Mouse (Mus musculus): ENCODE measurements around the gene Col7a1. TPM values are rescaled to one million over a fixed set of nuclear protein-coding genes. Genes with fewer than 3 reads are reported as not detected.

Col7a1 gene
- polyA plus RNA-seq, 1 experiment, result 8.4 TPM

DNA sequence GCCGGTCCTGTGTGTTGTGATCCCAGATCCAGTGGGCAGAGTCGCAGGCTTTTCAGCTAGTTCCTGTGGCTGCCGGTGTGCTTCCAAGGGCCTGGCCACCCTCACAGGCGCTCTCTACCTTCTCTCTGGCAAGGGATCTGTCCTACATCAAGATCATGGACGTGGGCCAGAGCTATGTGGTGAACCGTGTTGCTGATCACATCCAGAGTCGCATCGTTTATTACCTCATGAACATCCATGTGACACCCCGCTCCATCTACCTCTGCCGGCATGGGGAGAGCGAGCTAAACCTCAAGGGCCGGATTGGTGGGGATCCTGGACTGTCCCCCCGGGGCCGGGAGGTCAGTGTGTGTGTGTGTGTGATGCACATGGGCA, 56.9 kb downstream of the Col7a1 start:
- Histone ChIP-seq H3K79me2 (ENCODE audit: control insufficient read depth, insufficient read depth) (no peaks in the 10 kb centered on the region), H3ac (ENCODE audit: control insufficient read depth, insufficient read length) (no peak overlapping the region), H3K27me3 (ENCODE audit: control insufficient read depth, insufficient read depth, insufficient read length) (no peaks in the 10 kb centered on the region), H3K4me2 (ENCODE audit: low read depth) (no peak overlapping the region), H3K4me3 (no peak overlapping the region), H3K36me3 (ENCODE audit: control insufficient read depth, insufficient read depth) (no peaks in the 10 kb centered on the region)
- TF ChIP-seq TCF12 (IDR thresholded peaks at IDR 0.05; ENCODE audit: insufficient read depth, poor library complexity, severe bottlenecking), result no peak
- no peak for TF ChIP-seq REST (IDR thresholded peaks at IDR 0.05; ENCODE audit: insufficient read depth, insufficient read length)
- no peak for TF ChIP-seq MAX (IDR thresholded peaks at IDR 0.05; ENCODE audit: low read depth)
- TF ChIP-seq TCF3 (IDR thresholded peaks at IDR 0.05; ENCODE audit: insufficient read length, low read depth), result no peak

DNA sequence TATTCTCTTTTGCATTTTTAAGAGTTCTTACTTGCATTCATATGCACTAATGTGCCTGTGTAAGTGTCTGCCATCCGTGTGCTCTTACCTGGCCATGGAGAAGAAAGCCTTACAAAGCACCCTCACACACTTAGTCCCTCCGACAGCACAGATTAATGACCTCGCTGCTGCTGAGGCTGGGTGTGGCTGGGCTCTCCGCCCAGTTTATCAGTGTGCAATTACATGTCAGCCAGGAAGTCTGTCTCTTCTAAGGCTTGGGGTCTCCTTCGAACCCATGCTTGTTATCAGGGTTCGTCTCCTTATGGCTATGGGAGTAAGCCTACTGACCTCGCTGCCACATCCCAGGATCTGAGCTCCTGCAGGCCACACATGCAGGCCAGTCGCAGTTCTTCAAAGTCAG, 62.0 kb downstream of the Col7a1 start:
- TF ChIP-seq MAX (IDR thresholded peaks at IDR 0.05; ENCODE audit: low read depth) (no peak), POLR2A (IDR thresholded peaks at IDR 0.05; ENCODE audit: insufficient read length, low read depth) (no peak), MYOD1 (IDR thresholded peaks at IDR 0.05; ENCODE audit: control insufficient read depth in 1 of 3, insufficient read length in 2 of 3, low read depth in 2 of 3) (no peak), USF1 (IDR thresholded peaks at IDR 0.05; ENCODE audit: low read depth) (no peak), CEBPB (IDR thresholded peaks at IDR 0.05; ENCODE audit: insufficient read depth, poor library complexity, severe bottlenecking) (no peak), MYOG (IDR thresholded peaks at IDR 0.05; ENCODE audit: control insufficient read depth in 1 of 3, insufficient read depth in 1 of 3, insufficient read length in 2 of 3, low read depth in 2 of 3) (no peak), TCF12 (IDR thresholded peaks at IDR 0.05; ENCODE audit: insufficient read depth, poor library complexity, severe bottlenecking) (no peak), REST (IDR thresholded peaks at IDR 0.05; ENCODE audit: insufficient read depth, insufficient read length) (no peak), POLR2AphosphoS2 (IDR thresholded peaks at IDR 0.05; ENCODE audit: insufficient read length, low read depth) (no peak), E2F4 (IDR thresholded peaks at IDR 0.05; ENCODE audit: insufficient read depth) (no peak), TCF3 (IDR thresholded peaks at IDR 0.05; ENCODE audit: insufficient read length, low read depth) (no peak), SRF (IDR thresholded peaks at IDR 0.05; ENCODE audit: control insufficient read depth, insufficient read length, low read depth) (no peak)
- Histone ChIP-seq H3K4me2 (ENCODE audit: low read depth) (no peak overlapping the region), H3ac (ENCODE audit: control insufficient read depth, insufficient read length) (no peak overlapping the region), H3K36me3 (ENCODE audit: control insufficient read depth, insufficient read depth) (no peaks in the 10 kb centered on the region), H3K27me3 (ENCODE audit: control insufficient read depth, insufficient read depth, insufficient read length) (no peaks in the 10 kb centered on the region), H3K4me3 (no peak overlapping the region), H3K79me2 (ENCODE audit: control insufficient read depth, insufficient read depth) (no peaks in the 10 kb centered on the region)

DNA sequence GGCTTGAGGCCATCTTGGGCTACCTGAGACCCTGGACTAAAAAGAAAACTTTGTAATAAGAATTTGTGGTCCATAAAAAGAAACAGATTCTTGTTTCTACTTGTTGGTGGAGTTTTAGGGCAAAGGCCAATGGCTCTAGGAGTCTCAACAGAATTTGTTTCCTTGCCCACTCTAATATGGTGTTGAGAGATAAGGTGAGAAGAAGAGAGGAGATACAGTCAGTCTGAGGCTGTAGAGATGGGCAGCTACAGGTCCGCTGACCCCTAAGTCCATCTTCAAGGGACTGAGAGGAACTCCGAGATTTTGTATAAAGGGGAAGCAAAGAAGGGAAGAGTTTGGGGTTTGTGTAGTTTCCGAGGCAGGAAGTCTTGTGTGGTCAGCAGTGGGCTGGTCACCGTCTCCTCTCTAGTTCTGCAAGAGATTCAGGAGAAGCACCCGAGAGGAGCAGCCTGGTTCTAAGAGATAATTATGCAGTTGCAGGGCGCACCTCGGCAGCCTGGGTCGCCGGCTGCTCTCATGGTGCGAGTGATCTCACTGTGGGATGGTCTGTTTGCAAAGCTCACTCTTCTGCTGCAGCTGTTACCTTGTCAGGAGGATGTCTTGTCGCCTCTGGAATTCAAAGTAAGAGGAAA, 63.7 kb downstream of the Col7a1 start:
- no peaks in the 10 kb centered on the region for H3K36me3 ChIP-seq (ENCODE audit: control insufficient read depth, insufficient read depth)
- TF ChIP-seq REST (IDR thresholded peaks at IDR 0.05; ENCODE audit: insufficient read depth, insufficient read length) (no peak), MYOG (IDR thresholded peaks at IDR 0.05; ENCODE audit: control insufficient read depth in 1 of 3, insufficient read depth in 1 of 3, insufficient read length in 2 of 3, low read depth in 2 of 3) (no peak), POLR2AphosphoS2 (IDR thresholded peaks at IDR 0.05; ENCODE audit: insufficient read length, low read depth) (no peak), POLR2A (IDR thresholded peaks at IDR 0.05; ENCODE audit: insufficient read length, low read depth) (no peak), MYOD1 (IDR thresholded peaks at IDR 0.05; ENCODE audit: control insufficient read depth in 1 of 3, insufficient read length in 2 of 3, low read depth in 2 of 3) (no peak), USF1 (IDR thresholded peaks at IDR 0.05; ENCODE audit: low read depth) (no peak), SRF (IDR thresholded peaks at IDR 0.05; ENCODE audit: control insufficient read depth, insufficient read length, low read depth) (no peak)
- H3K27me3 ChIP-seq (ENCODE audit: control insufficient read depth, insufficient read depth, insufficient read length), result no peaks in the 10 kb centered on the region
- H3K4me2 ChIP-seq (ENCODE audit: low read depth), result no peak overlapping the region
- no peak overlapping the region for H3K4me3 ChIP-seq
- H3K79me2 ChIP-seq (ENCODE audit: control insufficient read depth, insufficient read depth), result no peaks in the 10 kb centered on the region
- H3ac ChIP-seq (ENCODE audit: control insufficient read depth, insufficient read length), result no peak overlapping the region

DNA sequence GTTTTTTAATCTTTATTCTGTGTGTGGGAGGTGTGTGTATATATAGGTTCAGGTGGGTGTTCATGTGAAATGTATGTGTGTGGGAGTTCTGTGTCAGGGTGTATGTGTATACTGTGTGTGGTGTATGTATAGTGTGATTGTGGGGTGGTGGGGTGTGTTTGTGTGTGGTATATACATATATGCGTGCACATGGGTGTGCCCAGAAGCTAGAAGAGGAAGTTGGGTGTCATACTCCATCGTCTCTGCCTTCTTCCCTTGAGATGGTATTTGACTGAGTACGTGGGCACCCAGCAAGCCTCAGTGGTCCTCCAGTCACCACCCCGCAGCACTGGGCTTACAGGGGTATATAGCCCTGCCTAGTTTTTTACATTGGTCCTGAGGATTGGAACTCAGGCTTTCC, 68.0 kb downstream of the Col7a1 start:
- Histone ChIP-seq H3K27me3 (ENCODE audit: control insufficient read depth, insufficient read depth, insufficient read length) (no peaks in the 10 kb centered on the region), H3K4me2 (ENCODE audit: low read depth) (no peak overlapping the region), H3K4me3 (no peak overlapping the region), H3ac (ENCODE audit: control insufficient read depth, insufficient read length) (no peak overlapping the region), H3K36me3 (ENCODE audit: control insufficient read depth, insufficient read depth) (no peaks in the 10 kb centered on the region), H3K79me2 (ENCODE audit: control insufficient read depth, insufficient read depth) (no peaks in the 10 kb centered on the region)
- TF ChIP-seq SRF (IDR thresholded peaks at IDR 0.05; ENCODE audit: control insufficient read depth, insufficient read length, low read depth) (no peak), E2F4 (IDR thresholded peaks at IDR 0.05; ENCODE audit: insufficient read depth) (no peak), USF1 (IDR thresholded peaks at IDR 0.05; ENCODE audit: low read depth) (no peak), POLR2AphosphoS2 (IDR thresholded peaks at IDR 0.05; ENCODE audit: insufficient read length, low read depth) (no peak), CEBPB (IDR thresholded peaks at IDR 0.05; ENCODE audit: insufficient read depth, poor library complexity, severe bottlenecking) (no peak), MYOD1 (IDR thresholded peaks at IDR 0.05; ENCODE audit: control insufficient read depth in 1 of 3, insufficient read length in 2 of 3, low read depth in 2 of 3) (no peak), MYOG (IDR thresholded peaks at IDR 0.05; ENCODE audit: control insufficient read depth in 1 of 3, insufficient read depth in 1 of 3, insufficient read length in 2 of 3, low read depth in 2 of 3) (no peak), MAX (IDR thresholded peaks at IDR 0.05; ENCODE audit: low read depth) (no peak), POLR2A (IDR thresholded peaks at IDR 0.05; ENCODE audit: insufficient read length, low read depth) (no peak), TCF3 (IDR thresholded peaks at IDR 0.05; ENCODE audit: insufficient read length, low read depth) (no peak), REST (IDR thresholded peaks at IDR 0.05; ENCODE audit: insufficient read depth, insufficient read length) (no peak)
